Mouse (Mus musculus) embryonic fibroblast, embryonic 13.5 days (primary cell): ENCODE measurements around the gene Ankdd1a.

Experiments
- CTCF ChIP-seq: IDR thresholded peaks from 2 replicates; pipeline ENCODE4 v1.5.1; 2011; ENCODE audit warnings: mild to moderate bottlenecking, control low read depth, low read length, moderate library complexity, borderline replicate concordance; ENCODE audit not compliant: insufficient read depth
- POLR2A ChIP-seq: IDR thresholded peaks from 2 replicates; pipeline ENCODE4 v1.6.1; 2011; ENCODE audit warnings: low read depth, mild to moderate bottlenecking, control low read depth, low read length, moderate library complexity

- TF ChIP-seq POLR2A, result no peak
- no peak for TF ChIP-seq CTCF
Measured at GRCm38 (mm10) chr9:65537901-65538630, 18.1 kb upstream of the Ankdd1a start.
